In the genomic region with DNA sequence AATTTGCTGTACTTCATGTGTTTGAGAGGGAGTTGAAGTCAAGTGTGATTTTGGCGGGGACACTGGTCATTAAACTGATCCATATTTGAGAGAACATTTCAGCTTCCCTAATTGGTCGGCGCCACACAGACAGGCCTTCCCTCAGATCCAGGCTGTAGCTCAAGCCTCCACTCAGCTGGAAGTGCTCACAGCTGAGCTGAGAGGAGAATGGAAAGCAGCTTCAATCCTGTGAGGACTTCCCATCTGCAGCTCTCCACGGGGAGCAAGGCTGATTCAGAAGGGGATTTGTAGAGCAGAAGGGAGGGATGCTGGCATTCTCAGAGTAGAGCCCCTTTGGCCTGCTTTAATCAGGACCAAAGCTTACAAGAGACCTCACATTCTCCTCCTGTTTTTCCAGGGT, we compare ENCODE assay signal across 17 mouse cellular contexts.
DNase-seq lines count a peak whose midpoint lies in the region; ATAC-seq lines count a peak whose summit lies in the region.
"Had no signal": no experiment of that assay in that cellular context is flagged by ENCODE, and none has a peak within 500 bp of the region (broad histone marks: within the 10 kb centered on the region; RNA-seq: fewer than 3 reads in every experiment).

No protein-coding gene starts in this region.

- no peak overlapping the region for H3K4me3 ChIP-seq in midbrain, embryonic 13.5 days (replicated peaks)
- H3K4me3 ChIP-seq in limb, embryonic 10.5 days = no peak overlapping the region
- H3K4me3 ChIP-seq: kidney, embryonic 15.5 days; liver, embryonic 15.5 days had no signal

- no peak overlapping the region for H3K4me2 ChIP-seq in midbrain, embryonic 13.5 days (replicated peaks)
- H3K4me2 ChIP-seq: heart, embryonic 11.5 days; kidney, embryonic 15.5 days; liver, embryonic 15.5 days had no signal

- H3K27ac ChIP-seq in midbrain, embryonic 13.5 days = peak overlapping the region; percentile 19; the same call in 1 of the 2 replicates
- H3K27ac ChIP-seq in limb, embryonic 10.5 days = no peak overlapping the region
- H3K27ac ChIP-seq: kidney, embryonic 15.5 days; liver, embryonic 15.5 days; macrophage had no signal

- peak; percentile 4 for DNase-seq in embryo, embryonic 10.5 days (ENCODE audit: low spot score)
- DNase-seq in embryo, embryonic 9.5 days (ENCODE audit: extremely low spot score) = no peak
- peak; percentile 19 to 22 for DNase-seq in right cerebral cortex, postnatal 10 days (ENCODE audit: low spot score in 2 of 2)
- no peak for DNase-seq in right cerebral cortex, postnatal 25 days
- DNase-seq in gastrocnemius, adult 18-20 months (ENCODE audit: low spot score) = no peak
- DNase-seq in natural killer cell, adult 2 months (ENCODE audit: low spot score in 2 of 2) = no peak
- DNase-seq in limb, embryonic 10.5 days (ENCODE audit: low spot score) = no peak
- DNase-seq: B cell, adult 2 months; cerebellum, adult 18-20 months; thymus, adult 2 months had no signal

- H3K36me3 ChIP-seq in midbrain, embryonic 13.5 days = no peaks in the 10 kb centered on the region
- no peaks in the 10 kb centered on the region for H3K36me3 ChIP-seq in limb, embryonic 10.5 days
- H3K36me3 ChIP-seq: G1E; kidney, embryonic 15.5 days; liver, embryonic 15.5 days had no signal

- ATAC-seq in midbrain, embryonic 13.5 days = 0 out of 2 replicates have a peak, but pooled peaks have one; percentile 48
- ATAC-seq: activated CD4-positive, CD25-positive, alpha-beta regulatory T cell, adult 4 months had no signal

- no peaks in the 10 kb centered on the region for H3K9me3 ChIP-seq in midbrain, embryonic 13.5 days
- no peaks in the 10 kb centered on the region for H3K9me3 ChIP-seq in limb, embryonic 10.5 days (replicated peaks)
- H3K9me3 ChIP-seq: G1E; kidney, embryonic 15.5 days; liver, embryonic 15.5 days had no signal

- H3K4me1 ChIP-seq in midbrain, embryonic 13.5 days (replicated peaks) = peaks cover 8% of the 10 kb centered on the region
- no peaks in the 10 kb centered on the region for H3K4me1 ChIP-seq in limb, embryonic 10.5 days
- H3K4me1 ChIP-seq: kidney, embryonic 15.5 days; liver, embryonic 15.5 days had no signal

- WGBS in midbrain, embryonic 13.5 days = 12% methylated on average over 4 of the region's 4 CpGs
- 43% methylated on average over 4 of the region's 4 CpGs for WGBS in limb, embryonic 10.5 days

- no peak overlapping the region for H3K9ac ChIP-seq in midbrain, embryonic 13.5 days (replicated peaks)
- H3K9ac ChIP-seq: kidney, embryonic 15.5 days; liver, embryonic 15.5 days had no signal

- H3K27me3 ChIP-seq in midbrain, embryonic 13.5 days = no peaks in the 10 kb centered on the region
- no peaks in the 10 kb centered on the region for H3K27me3 ChIP-seq in limb, embryonic 10.5 days (ENCODE audit: low read depth, poor library complexity, severe bottlenecking)
- H3K27me3 ChIP-seq: kidney, embryonic 15.5 days; liver, embryonic 15.5 days had no signal

Comparison
In these comparisons a context has a peak if more than half of its experiments do, and no peak if none do; other contexts are left out.
1. DNase-seq: peak in embryo, embryonic 10.5 days (single experiment) and right cerebral cortex, postnatal 10 days (2 of 2); none in embryo, embryonic 9.5 days (single experiment), right cerebral cortex, postnatal 25 days (single experiment), gastrocnemius, adult 18-20 months (single experiment), natural killer cell, adult 2 months (0 of 2) and limb, embryonic 10.5 days (single experiment).